8 mouse cellular contexts compared by ENCODE assay signal in the genomic region with DNA sequence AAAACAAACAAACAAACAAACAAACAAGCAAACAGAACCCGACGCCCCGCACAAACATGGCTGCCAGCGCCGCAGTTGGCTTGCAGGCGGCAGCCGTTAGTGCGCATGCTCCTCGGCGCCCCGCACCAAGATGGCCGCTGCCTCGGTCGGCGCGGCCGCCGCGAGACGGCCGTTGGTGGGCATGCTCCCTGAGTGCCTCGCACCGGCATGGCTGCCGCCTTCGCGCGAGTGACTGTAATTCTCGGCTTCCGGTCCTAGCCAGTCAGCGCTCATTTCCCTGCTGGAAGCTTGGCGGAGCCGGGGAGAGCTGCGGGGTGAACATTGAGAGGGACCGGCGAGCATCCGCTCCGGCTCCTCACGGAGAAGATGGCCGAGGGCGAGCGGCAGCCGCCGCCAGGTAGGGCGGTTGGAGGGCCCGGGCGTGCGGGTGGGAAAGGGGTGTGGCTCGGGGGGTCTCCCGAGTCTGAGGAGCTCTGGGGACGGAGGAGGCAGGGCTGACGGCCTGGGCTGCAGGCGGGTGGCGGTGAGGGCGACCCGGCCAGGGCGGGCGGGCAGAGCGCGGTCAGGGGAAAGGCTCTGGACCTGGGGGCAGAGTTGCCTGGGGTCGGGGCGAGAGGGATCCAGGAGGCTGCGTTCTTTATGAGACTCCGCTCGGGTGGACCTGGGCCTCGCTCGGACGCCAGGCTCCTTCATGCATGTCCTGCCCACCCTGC. TPM values are rescaled to one million over a fixed set of nuclear protein-coding genes. Genes with fewer than 3 reads are reported as not detected.
DNase-seq lines count a peak whose midpoint lies in the region; ATAC-seq lines count a peak whose summit lies in the region.

A gene (plus strand): TSS at position 104 of the 713 bp plus-strand sequence.

- peak; percentile 94 to 98 for DNase-seq in adrenal gland, adult (ENCODE audit: inconsistent age in 2 of 2, low spot score in 1 of 2)
- DNase-seq in embryo, embryonic 10.5 days (ENCODE audit: low spot score), result peak; percentile 93
- peak; percentile 85 to 91 for DNase-seq in gastrocnemius, postnatal 36 days
- DNase-seq in left cerebral cortex, postnatal 25 days (ENCODE audit: low spot score in 2 of 2), result peak; percentile 93 to 94
- peak; percentile 95 for DNase-seq in midbrain, embryonic 10.5 days (ENCODE audit: low spot score)
- DNase-seq in right cerebral cortex, postnatal 4 days, result peak; percentile 96
- DNase-seq in adipocyte (ENCODE audit: low spot score), result no peak

- no peaks in the 10 kb centered on the region for H3K9me3 ChIP-seq in intestine, embryonic 15.5 days
- H3K9me3 ChIP-seq in midbrain, embryonic 10.5 days (replicated peaks), result no peaks in the 10 kb centered on the region

- ATAC-seq in intestine, embryonic 15.5 days, result peak; percentile 93

- intact Hi-C loops in gastrocnemius, postnatal 36 days (cut with DNase I), result no loop called here
- intact Hi-C loops in left cerebral cortex, postnatal 25 days (cut with DNase I), result no loop called here

- peak within 1 kb of the TSS; percentile 86 for H3K4me2 ChIP-seq in intestine, embryonic 15.5 days (replicated peaks)

- no peaks in the 10 kb centered on the region for H3K27me3 ChIP-seq in intestine, embryonic 15.5 days (replicated peaks)
- peaks cover 18% of the 10 kb centered on the region for H3K27me3 ChIP-seq in midbrain, embryonic 10.5 days (ENCODE audit: low read depth, poor library complexity, severe bottlenecking)

- under 1% methylated on average over 67 of the region's 67 CpGs for WGBS in intestine, embryonic 15.5 days
- under 1% methylated on average over 67 of the region's 67 CpGs for WGBS in midbrain, embryonic 10.5 days

- H3K36me3 ChIP-seq in intestine, embryonic 15.5 days, result no peaks in the 10 kb centered on the region
- peaks cover 15% of the 10 kb centered on the region for H3K36me3 ChIP-seq in midbrain, embryonic 10.5 days

- peak within 1 kb of the TSS; percentile 90 for H3K4me3 ChIP-seq in intestine, embryonic 15.5 days (replicated peaks)
- peak within 1 kb of the TSS; percentile 94 for H3K4me3 ChIP-seq in midbrain, embryonic 10.5 days

- peak within 1 kb of the TSS; percentile 96 for H3K9ac ChIP-seq in intestine, embryonic 15.5 days

- H3K4me1 ChIP-seq in intestine, embryonic 15.5 days (replicated peaks), result peaks cover 28% of the 10 kb centered on the region
- H3K4me1 ChIP-seq in midbrain, embryonic 10.5 days, result peaks cover 56% of the 10 kb centered on the region

- H3K27ac ChIP-seq in intestine, embryonic 15.5 days, result peak within 1 kb of the TSS; percentile 97
- peak within 1 kb of the TSS; percentile 99 for H3K27ac ChIP-seq in midbrain, embryonic 10.5 days (replicated peaks)

RNA-seq across cellular contexts. Expression of the gene that starts here (rescaled TPM):
- total RNA-seq in gastrocnemius, postnatal 36 days (2021), result 10 to 100 TPM; 55.1 to 58.9 TPM
- 117 and 120 TPM in 2 replicates for polyA plus RNA-seq in intestine, embryonic 15.5 days (2015; fragmentation: Nextera tagmentation; extraction: Ambion mirVana)
- 100 to 1,000 TPM; 172 to 174 TPM for total RNA-seq in left cerebral cortex, postnatal 25 days (2021)
- 151 and 152 TPM in 2 replicates for polyA plus RNA-seq in midbrain, embryonic 10.5 days (2016; fragmentation: Nextera tagmentation; extraction: Ambion mirVana)
